Mouse (Mus musculus) lung, postnatal 25 days (tissue): ENCODE data around the gene Cep112.

ENCODE experiments used
- DNase-seq: peaks from one replicate; pipeline ENCODE4 v3.0.0; 2022; ENCODE audit warnings: low spot score

Cep112 gene

DNA sequence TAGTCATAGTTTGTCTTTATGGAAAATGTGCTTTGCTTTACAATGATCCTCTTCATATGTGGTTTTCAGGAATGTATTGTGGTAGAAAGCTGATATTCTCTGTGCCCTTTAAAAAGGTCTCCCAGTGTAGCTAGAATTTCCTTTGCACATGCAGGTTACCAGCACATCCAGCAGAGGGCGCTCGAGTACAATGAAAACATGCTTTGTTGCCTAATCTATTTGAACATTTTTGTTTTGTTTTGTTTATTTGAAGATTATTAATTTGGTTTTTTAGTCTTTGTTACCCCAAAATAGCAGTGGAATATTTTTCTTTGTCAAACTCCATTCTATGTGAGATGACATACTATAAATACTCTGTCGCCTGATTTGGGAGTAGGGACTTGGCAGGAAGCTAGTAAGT is 24.8 kb downstream of the Cep112 start:
- DNase-seq: peak; percentile 65

DNA sequence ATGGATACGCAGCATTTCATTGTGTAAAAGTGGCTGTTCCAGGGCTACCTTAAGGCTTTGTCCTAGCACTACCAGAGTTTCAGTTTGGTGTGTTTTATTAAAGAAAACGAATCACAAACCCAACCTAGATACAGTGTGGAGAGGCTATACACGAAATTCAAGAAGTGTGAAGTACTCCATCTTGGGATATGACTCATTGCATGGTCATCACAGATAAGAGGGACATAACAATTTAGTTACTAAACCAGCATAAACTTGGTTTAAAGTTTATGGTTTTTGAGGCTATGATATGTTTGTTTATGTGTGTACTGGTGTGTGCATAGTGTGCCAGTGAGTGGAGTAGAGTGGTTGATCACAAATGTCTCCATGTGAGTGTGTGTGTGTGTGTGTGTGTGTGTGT is 34.6 kb downstream of the Cep112 start:
- DNase-seq: no peak

DNA sequence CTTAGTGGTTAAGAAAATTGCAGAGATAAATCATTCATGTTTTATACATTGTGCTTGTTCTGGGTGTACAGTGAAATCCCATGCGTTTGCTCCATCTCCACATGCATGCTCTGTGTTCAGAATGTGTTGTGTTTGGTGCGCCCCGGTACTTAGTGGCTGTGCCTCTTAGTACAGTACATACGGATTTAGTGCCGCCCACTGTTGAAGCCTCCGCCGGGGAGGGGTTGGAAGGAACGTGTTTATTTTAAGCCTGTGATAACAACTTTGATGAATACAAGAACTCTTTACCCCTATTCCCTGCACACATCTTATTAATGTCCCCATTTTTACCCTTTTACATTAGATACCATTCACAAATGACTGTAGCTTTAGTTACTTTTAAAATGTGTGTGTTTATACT is 39.1 kb downstream of the Cep112 start:
- no peak for DNase-seq

DNA sequence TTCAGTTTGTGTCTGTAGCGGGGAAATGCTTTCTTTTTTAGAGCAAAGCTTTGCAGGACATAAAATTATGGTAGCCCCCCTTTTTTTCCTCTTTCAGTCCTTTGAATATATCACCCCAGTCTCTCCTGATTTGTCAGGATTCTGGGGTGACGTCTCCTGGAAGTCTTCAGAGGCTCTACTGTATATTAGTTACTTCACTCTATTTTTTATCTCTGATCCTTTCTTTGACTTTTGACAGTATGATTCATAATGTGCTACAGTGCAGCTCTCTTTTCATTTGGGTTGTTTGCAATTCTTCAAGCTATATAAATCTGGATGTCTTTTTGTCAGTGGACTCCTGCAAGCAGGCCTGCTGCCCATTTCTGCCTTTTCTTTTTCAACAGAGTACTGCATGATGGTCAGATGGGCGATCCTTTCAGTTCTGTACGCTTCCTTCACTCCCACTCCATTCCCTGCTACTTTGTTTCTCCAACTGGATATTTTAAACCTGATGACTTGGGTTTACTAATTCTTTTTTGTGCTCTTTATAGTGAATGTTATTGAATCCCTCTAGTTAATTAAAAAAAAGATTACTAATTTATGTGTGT is 39.8 kb downstream of the Cep112 start:
- DNase-seq: no peak

DNA sequence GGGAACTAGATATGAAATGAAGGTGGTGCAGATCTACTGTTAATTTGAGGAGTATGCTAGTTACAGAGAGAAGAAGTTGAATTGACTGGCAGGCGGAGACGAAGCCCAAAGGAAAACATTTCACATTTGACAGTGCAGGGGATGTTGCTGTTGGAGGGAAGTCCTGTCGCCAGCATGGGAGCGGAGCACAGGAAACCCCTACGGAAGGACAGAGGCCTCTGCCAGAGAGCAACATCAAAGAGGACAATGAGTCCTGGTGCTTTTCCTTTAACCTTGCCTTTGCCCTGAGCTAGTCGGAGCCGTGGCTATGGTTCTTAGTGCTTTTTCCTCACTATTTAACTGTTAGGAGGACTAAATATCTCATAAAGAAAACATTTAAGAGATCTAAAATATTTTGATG is 50.7 kb downstream of the Cep112 start:
- DNase-seq: peak; percentile 61

DNA sequence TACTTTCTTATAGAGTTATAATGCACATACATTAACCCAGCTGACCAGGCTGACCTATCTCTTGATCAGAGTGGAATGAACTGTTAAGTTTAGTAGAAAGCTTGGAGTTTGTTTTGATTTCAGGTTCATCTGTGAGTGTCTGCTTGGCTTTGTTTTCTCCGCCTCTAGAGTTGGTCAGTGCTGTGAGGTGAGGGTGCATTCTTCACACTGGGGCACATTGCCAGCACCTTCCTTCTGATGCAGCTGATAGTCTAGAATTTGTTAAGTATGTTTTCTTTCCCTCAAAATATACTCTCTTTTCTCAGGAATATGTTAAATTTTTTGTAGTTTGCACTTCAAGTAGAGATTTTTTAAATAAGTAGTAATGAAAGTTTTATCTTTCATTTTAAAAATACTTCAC is 51.2 kb downstream of the Cep112 start:
- peak; percentile 10 for DNase-seq

DNA sequence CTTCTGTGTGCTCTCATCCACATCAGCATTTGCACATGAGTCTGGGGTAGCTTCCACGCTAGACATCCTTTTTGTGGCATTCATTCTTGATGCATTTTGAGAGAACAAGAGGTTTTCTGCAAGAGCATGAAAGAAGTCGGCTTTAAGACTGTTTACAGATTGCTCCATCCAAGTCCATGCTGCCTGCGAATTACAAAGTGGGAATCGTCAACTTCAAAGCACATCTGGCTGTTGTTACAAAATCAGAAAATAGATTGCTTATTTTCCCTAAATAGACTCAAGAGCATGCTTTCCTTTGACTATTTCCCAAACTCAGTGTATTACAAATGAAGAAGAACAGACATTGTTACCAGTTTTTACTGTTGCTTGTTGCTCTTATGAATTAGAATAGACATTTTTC is 59.0 kb downstream of the Cep112 start:
- peak; percentile 3 for DNase-seq

DNA sequence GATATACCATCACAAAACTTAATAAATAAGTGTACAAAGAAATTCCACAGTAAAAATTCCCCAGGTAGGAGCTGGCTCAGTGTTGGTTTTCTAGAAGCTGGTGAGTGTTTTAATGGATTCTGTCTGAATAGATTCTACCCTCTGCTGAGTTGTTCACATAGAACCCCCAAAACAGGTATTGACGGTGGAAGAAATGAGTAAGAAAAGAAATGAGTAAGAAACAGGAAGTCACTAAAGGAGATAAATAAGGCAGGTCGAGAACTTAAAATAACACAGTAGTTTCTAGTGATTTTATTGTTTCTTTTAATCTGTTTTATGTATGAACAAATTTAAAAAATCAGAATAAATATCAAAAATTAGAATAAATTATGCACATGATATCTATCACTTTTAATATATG is 63.3 kb downstream of the Cep112 start:
- DNase-seq: no peak

DNA sequence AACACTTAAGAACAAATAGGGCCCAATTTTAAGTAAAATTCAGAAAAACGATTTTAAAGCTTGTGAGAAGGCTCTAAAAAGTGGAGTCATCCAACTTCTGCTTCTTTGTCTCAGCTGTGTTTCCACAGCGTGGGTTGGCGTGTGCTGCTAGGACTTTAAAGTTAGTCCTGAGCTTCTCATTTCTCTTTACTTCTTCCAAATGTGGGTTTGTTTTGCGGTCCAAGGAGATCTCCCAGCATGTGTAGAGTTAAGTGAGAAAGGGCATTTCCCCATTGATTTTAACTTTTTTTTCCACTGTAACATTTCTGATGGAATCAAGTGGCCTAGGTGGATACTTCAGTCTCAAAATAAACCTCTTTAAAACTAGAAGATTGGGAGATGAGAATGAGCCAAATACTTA is 64.9 kb downstream of the Cep112 start:
- DNase-seq: no peak

DNA sequence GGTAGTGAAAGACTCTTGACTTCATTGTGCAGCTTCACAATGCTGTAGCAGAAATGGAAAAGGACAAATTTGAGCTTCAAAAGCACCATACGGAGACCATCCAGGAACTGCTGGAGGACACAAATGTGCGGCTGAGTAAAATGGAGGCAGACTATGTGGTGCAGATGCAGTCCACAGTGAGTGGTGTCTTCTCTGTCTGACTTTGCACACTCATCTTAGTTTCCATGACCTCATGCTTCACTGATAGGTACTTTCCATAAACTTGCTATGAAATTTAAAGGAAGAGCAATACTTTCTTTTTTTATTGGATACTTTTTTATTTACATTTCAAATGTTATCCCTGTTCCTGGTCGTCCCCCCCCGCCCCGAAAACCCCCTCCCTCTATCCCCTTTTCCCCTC is 83.2 kb downstream of the Cep112 start:
- no peak for DNase-seq

DNA sequence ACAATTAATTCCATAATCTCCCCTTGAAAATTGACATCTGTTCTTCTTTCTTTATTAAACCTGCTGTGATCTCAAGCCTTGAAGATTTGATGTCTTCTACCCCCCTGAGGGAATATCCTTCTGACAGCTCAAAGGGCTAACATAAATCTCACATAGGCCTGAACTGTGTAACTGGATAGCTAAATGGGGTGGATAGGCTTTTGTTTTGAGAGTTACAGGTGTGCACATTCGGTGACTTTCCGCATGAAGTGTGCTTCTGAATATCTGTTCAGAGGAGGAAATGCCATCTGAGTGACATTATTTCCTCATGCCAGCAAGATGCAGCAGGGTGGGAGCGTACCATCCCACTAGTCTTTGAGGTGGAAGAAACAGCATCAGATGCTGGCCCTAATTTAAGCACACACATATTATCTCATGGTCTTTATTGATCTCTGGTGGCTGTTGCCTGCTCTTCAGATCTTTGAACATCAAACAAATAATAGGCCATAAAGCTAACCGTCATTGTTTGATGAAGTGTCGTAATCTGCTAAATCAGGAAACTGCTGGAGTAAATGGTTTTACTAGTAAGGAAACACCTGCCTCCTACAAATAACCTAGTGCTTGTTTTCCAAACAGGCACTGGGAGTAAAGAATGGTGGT is 102.9 kb downstream of the Cep112 start:
- no peak for DNase-seq

DNA sequence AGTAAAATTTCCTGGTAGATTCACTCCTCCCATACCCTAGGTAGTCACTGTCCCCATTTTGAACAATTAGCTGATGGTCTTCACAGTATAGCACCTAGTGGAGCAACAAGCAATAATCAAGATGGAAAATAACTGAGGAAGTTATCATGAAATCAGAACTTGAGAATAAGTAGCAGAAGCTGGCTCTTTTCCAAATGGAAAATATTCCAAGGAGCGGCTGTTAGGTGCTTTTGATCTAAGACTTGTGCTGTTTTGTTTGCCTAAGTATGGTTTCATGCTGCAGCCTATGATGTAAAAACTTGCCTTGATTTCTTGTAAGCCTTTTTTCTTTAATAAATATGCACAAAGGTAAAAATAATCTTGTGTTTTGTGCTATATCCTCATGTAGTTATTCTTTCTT is 107.9 kb downstream of the Cep112 start:
- DNase-seq: peak; percentile 34

DNA sequence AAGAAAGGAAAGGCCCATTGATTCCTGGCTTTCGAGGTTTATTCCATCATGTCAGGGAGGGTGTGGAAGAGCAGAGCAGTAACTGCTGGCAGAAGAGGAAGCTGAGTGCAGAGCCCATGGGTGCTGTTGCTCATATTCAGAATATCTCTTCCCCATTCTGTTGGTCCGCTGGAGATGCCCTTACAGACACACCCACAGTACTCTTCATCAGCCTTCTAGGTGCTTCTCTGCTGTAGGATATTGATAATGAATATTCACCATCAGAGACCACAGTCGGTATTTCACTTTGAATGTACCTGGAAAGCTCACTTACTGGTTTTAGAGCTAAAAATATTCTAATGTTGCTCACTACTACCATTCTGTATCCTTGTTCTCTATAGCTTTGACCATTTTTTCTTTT is 109.0 kb downstream of the Cep112 start:
- DNase-seq: no peak

DNA sequence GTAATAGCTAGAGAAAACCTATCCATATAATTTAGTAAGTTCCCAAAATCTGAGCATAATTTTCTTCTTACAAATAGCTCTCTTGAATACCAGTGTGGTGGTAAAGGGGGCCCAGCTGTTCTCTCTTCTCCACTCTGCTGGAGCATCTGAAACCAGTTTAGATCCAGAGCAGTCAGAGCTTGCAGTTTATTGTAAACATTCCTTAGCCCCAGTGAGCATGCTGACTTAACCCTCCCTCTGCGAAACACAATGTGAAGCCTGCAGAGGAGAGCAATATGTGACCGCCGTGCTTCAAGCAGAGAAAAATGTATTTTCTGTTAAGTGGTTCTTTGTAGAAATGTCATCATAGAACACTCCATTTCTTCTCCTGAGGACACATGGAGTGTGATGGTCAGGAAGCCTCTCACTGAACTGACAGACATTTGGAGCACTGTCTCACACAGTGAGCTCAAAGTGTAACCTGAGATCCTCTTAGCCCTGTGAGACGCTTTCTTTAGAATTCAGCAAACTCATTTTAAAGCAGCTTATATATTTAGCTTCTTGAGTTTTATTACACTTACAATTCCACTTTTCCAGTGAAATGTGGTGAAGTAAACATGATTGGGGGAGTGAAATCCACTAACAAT is 128.1 kb downstream of the Cep112 start:
- DNase-seq: no peak

DNA sequence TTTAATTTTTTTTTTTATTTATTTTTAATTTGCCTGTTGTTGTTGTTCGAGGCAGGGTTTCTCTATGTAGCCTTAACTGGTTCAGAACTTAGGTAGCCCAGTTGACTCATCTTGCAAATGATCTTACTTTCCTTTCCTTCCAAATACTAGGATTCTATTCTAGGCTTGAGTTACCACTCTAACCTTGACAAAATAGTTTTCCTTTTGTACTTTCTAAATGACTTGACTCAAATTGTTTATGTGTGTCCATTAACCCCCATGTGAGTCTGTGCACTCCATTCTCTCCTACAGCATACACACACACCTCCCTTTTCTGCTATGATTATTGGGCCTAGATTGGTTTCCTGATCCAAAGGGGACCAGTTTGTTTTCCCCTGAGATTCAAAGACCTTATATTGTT is 128.9 kb downstream of the Cep112 start:
- DNase-seq: no peak

DNA sequence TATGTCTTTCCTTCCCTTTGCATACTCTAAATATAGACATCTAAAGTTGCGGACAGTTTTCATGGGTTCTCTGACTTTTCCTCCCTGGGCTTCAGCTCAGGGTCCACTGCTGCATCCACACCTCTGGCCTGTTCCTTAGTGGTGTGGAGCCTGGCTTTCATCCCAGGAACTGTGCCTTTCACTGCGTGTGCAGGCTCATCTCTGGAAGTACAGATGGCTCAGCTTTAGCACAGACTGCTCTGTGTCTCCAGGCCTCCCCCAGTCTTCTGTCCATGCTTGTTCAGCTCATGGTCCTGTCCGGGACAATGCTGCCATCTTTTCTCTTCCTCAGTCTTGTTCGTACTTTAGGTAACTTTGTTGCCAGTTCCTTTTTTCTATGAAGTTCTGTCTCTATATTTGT is 133.6 kb downstream of the Cep112 start:
- DNase-seq: no peak

DNA sequence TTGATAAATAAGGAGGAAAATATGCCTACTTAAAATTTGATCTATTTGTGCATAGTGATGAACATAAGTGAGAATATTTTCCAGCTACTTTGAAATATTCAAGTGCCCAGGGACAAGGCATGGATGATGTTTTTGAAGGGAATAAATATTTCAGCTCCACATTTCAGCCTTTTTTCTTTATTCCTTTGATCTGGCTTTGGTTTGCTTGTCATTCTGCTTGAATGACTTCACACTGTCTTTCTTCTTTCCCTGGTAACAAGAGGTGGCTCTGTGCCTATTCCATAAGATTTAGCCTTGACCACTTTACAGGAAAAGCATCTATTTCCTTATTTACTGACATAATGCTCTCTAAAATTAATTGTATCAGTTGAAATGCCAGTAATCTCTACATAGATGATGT is 134.5 kb downstream of the Cep112 start:
- no peak for DNase-seq

DNA sequence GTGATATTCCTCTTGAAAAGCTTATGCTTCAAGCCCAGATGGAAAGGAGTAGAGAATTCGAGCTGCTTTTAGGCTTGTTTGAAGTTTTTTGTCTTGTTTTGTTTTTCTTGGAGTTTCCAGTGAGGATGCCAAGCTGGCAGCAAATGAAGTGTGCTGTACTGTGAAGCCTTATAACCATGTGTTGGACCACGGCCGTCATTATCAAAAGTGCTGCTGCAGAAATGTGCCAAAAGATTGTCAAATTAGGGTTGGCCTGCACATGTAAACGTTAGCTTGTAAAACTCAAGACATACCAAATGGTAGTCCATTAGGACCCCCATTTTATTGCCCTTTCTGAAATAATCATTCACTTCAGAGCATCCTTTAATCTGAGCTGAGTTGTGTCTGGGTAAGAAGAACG is 137.1 kb downstream of the Cep112 start:
- DNase-seq: no peak

DNA sequence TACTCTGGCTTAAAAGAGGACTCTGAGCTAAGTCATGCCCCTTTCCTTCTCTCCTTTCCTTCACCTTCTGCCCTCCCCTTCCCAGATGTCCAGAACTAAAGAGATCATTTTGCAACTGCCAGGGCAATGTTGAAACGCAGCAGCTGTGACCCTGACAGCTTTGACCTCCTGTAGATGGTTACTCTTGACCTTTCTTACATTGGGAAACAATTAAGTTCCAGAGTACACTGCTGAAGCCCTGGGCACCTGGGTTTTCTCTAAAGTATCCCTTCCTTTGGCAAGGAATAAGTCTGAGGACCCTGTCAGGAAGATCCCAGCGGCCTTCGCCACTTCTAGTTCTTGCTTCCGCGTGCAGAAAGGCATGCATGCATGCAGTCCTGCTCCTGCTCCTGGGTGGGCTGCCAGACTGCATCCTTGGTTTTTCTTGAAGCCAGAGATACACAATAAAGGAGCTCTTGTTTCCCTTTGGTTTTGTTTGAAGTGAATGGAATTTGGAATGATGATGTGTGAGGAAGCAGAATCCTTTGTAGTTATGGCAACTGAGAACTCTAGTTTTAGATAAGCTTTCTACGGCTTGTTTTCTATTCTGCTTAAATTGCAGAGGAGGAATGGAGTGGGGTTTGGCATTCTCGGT is 161.7 kb downstream of the Cep112 start:
- peak; percentile 33 for DNase-seq

DNA sequence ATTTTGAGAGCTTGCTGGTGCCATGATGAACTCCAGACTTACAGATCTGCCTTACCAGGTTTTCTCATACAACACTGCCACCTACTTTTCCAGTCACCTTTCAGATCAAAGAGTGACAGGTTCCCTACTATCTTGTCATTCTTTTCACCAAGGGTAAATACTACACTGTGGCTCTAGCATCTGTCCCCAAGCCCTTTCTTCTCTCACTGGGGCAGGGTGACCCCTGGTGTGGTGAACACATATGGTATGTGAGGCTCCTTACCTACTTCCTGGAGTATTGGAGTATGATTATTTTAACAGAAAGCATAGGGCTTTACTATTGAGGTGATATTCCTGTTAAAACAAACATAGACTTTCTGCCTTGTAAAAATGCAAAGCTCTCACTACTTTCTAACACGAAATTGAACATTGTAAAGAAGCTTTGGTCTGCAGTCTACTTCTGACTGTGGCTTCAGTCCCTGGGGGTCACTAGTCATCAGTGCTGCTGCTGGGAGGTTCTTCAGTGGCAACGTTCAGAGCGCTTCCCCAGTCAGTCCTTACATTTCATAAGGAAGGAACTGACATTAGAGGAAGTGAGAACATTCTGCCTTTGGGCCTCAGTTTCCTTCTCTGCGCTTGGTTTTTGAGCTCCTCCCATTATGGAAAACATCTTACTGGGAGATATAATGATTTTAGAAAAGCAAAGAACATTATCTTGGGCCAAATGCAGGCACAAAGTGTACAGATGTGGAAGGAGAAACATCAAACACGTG is 168.4 kb downstream of the Cep112 start:
- DNase-seq: no peak

DNA sequence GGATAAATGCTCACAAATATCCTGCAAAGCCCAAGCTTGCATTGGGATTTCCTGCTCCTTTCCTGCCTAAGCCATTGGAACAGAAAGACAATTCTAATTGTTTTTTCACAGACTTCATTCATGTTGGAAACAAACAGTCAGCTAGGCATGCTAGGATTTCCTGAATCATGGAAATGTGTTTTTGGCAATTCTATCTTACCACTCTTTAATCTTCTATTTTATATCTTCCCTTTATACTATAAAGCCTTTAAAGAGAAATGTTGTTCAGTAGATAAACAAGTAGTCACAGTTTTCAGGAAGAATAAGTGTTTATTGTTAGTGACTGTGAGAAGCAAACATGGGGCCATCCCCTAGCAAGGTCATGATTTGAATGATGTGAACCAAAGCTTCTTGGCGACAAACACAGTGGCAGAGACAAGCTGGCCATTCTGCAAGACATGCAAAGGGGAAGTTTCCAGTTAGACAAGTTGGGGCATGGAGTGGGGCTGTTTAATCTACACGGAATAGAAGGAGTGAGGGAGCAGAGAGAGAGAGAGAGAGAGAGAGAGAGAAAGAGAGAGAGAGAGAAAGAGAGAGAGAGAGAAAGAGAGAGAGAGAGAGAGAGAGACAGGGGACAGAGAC is 169.1 kb downstream of the Cep112 start:
- no peak for DNase-seq

DNA sequence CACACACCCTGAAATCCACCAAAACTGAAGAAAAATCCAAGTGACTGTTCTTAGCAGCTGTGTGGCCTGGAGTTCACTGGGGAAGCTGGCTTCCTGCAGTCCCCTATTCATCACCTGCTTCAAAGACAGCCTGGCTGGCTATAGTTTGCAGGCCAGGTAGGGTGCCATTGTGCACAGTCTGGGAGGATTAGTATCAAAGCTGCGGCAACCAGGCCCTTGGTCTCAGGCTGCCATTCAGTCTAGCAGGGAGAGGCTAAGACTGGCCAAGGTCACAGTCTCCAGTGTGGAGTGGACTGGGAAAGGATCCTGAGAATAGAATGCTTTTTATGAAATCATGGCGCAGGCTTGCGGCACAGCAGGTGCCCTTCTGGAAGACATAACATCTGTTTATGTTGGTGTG is 180.3 kb downstream of the Cep112 start:
- DNase-seq: no peak
